In genomic region chr5:67156911-67157310, GRCm38 (mm10) we compare ENCODE assay signal across 15 mouse cellular contexts.
DNase-seq lines count a peak whose midpoint lies in the region; ATAC-seq lines count a peak whose summit lies in the region.
"Had no signal": no experiment of that assay in that cellular context is flagged by ENCODE, and none has a peak within 500 bp of the region (broad histone marks: within the 10 kb centered on the region; RNA-seq: fewer than 3 reads in every experiment).

No protein-coding gene starts in this region.

- no peak for DNase-seq in cerebellum, adult 11 months
- DNase-seq in cerebellum, adult 9-10 months, result peak; percentile 1
- no peak for DNase-seq in cerebellum, adult 8-10 months
- peak; percentile 74 to 84 for DNase-seq in cerebellum, postnatal 10 days
- peak; percentile 8 to 11 for DNase-seq in cerebellum, postnatal 36 days
- no peak for DNase-seq in thymus, postnatal 4 days
- DNase-seq: adrenal gland, adult 8-10 months; adrenal gland, postnatal 36 days; forebrain, postnatal 0 days; gastrocnemius, adult 2 months; gastrocnemius, postnatal 14 days had no signal

- peak; percentile 31; the same call in 1 of the 2 replicates for ATAC-seq in cerebellum, adult (ENCODE audit: insufficient number of reproducible peaks, low FRiP score, low TSS enrichment)
- ATAC-seq: activated CD4-positive, CD25-positive, alpha-beta regulatory T cell, adult 4 months; forebrain, embryonic 14.5 days; forebrain, postnatal 0 days; intestine, postnatal 0 days had no signal

Comparison
In these comparisons a context has a peak if more than half of its experiments do, and no peak if none do; other contexts are left out.
1. DNase-seq: peak in cerebellum, adult 9-10 months (single experiment), cerebellum, postnatal 10 days (2 of 2) and cerebellum, postnatal 36 days (2 of 2); none in cerebellum, adult 11 months (single experiment), cerebellum, adult 8-10 months (single experiment) and thymus, postnatal 4 days (single experiment).